Mouse (Mus musculus) stomach, embryonic 15.5 days (tissue): ENCODE measurements around the gene Fndc7. TPM values are rescaled to one million over a fixed set of nuclear protein-coding genes. Genes with fewer than 3 reads are reported as not detected.
"Not testable (repeated sequence)": the region's sequence is repeated elsewhere in the genome, so short reads cannot be mapped to it uniquely, and the experiment has no call there.

Experiments
- ATAC-seq: fragments of 200-750 bp; cut with Nextera tagmentation; 2 replicates; pipeline ENCODE4 v1.8.0; 2017; ENCODE audit warnings: low read depth, moderate number of reproducible peaks, moderate TSS enrichment; ENCODE audit not compliant: insufficient read depth, low FRiP score
- H3K27ac ChIP-seq: fragments of 300-500 bp; sonication (generic); 2 replicates; pipeline ENCODE4 v1.5.1; 2015; ENCODE audit warnings: mild to moderate bottlenecking, inconsistent platforms
- H3K27me3 ChIP-seq: fragments of 300-500 bp; sonication (generic); replicated peaks from 2 replicates; pipeline ENCODE4 v1.6.1; 2015; ENCODE audit warnings: inconsistent platforms
- H3K36me3 ChIP-seq: fragments of 300-500 bp; sonication (generic); 2 replicates; pipeline ENCODE4 v1.6.1; 2015; ENCODE audit warnings: inconsistent platforms
- H3K4me1 ChIP-seq: fragments of 300-500 bp; sonication (generic); 2 replicates; pipeline ENCODE4 v1.6.1; 2015; ENCODE audit warnings: inconsistent platforms
- H3K4me2 ChIP-seq: fragments of 300-500 bp; sonication (generic); 2 replicates; pipeline ENCODE4 v1.6.1; 2015; ENCODE audit warnings: mild to moderate bottlenecking, inconsistent platforms
- H3K4me3 ChIP-seq: fragments of 300-500 bp; sonication (generic); replicated peaks from 2 replicates; pipeline ENCODE4 v1.5.1; 2015; ENCODE audit warnings: inconsistent platforms
- H3K9ac ChIP-seq: fragments of 300-500 bp; sonication (generic); 2 replicates; pipeline ENCODE4 v1.6.1; 2015; ENCODE audit warnings: inconsistent platforms
- H3K9me3 ChIP-seq: fragments of 300-500 bp; sonication (generic); 2 replicates; pipeline ENCODE4 v1.6.1; 2016; ENCODE audit warnings: inconsistent platforms
- WGBS: fragments of 180-500 bp; shearing (Covaris S2); methylation state at CpG from one replicate; pipeline ENCODE4 v1.1.7; 2015; 5-methylcytosine and 5-hydroxymethylcytosine counted together
- polyA plus RNA-seq: library from polyadenylated mRNA; unstranded; fragments of >200 nt; fragmentation: Nextera tagmentation; extraction: Ambion mirVana; gene quantifications from 2 replicates; pipeline ENCODE4 v1.2.1, GENCODE M21; 2015

The Fndc7 gene
- polyA plus RNA-seq, 1 experiment from 2014 or later = 0.14 TPM

DNA sequence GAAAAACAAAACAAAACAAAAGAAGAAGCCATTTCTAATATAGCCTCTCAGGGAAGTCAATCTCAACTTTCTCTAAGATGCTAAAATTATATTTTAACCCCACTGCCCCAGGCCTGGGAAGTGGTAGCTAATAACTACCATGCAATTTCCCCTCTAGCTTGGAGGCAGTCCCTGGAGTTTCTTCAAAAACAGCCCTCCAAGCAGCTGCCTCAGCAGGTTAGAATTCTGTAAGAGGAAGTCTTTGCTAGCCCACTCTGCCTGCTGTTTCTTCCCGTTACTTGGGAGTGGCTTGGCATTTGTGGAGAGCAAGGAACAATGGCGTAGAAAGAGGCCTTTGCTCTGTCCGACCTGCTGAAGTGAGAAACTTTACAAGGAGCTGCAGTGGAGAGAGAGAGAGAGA is 24.7 kb downstream of the Fndc7 start:
- Histone ChIP-seq H3K27me3 (no peaks in the 10 kb centered on the region), H3K4me2 (no peak overlapping the region), H3K36me3 (no peaks in the 10 kb centered on the region), H3K4me3 (no peak overlapping the region), H3K4me1 (no peaks in the 10 kb centered on the region), H3K27ac (no peak overlapping the region), H3K9ac (no peak overlapping the region), H3K9me3 (no peaks in the 10 kb centered on the region)
- no peak for ATAC-seq
- 42% methylated on average over 3 of the region's 3 CpGs for WGBS

DNA sequence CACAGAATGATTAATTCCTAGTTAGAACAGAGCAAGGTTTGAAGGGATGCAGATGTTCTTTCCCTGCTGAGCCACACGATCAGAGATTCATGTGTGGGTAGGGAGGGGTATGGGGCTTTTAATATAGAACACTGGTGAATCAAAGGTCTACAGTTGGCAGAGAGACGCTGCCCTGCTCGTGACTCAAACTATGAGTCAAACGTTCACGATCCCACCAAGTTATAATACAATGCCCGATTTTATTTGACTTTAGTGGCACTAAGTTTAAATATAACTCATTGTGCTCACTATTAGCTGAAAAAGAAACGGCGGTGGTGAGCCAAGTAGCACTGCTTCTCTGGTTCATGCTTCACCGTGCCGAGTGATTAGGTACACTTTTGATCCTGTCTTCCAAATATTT is 26.7 kb downstream of the Fndc7 start:
- no peaks in the 10 kb centered on the region for H3K27me3 ChIP-seq
- no peak overlapping the region for H3K9ac ChIP-seq
- peaks cover 3% of the 10 kb centered on the region; the same call in 1 of the 2 replicates for H3K4me1 ChIP-seq
- WGBS = 58% methylated on average over 10 of the region's 10 CpGs
- H3K36me3 ChIP-seq = no peaks in the 10 kb centered on the region
- no peak overlapping the region for H3K4me3 ChIP-seq
- no peak for ATAC-seq
- no peaks in the 10 kb centered on the region for H3K9me3 ChIP-seq
- H3K27ac ChIP-seq = no peak overlapping the region
- H3K4me2 ChIP-seq = no peak overlapping the region

DNA sequence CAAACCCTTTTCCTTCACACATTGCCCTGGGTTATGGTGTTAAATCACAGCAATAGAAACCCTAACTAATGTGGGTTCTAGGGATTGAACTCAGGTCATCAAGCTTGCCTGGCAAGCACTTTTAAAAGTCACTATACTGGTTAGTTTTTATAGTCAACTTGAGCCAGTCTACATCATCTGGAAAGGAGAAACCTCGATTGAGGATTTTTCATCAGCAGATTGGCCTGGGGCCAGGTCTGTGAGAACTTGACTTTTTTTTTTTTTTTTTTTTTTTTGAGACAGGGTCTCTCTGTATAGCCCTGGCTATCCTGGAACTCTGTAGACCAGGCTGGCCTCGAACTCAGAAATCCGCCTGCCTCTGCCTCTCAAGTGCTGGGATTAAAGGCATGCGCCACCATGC is 27.5 kb downstream of the Fndc7 start:
- not testable (repeated sequence) for H3K27me3 ChIP-seq, H3K36me3 ChIP-seq, H3K4me1 ChIP-seq, H3K4me2 ChIP-seq, H3K9me3 ChIP-seq, H3K27ac ChIP-seq, H3K9ac ChIP-seq, ATAC-seq, H3K4me3 ChIP-seq
- WGBS = 84% methylated on average over 4 of the region's 4 CpGs

GRCm38 (mm10) chr3:108860786-108861185 is 29.0 kb downstream of the Fndc7 start:
- no peak overlapping the region for H3K9ac ChIP-seq
- WGBS = 75% methylated on average over 2 of the region's 2 CpGs
- no peaks in the 10 kb centered on the region for H3K36me3 ChIP-seq
- no peak overlapping the region for H3K27ac ChIP-seq
- no peaks in the 10 kb centered on the region for H3K9me3 ChIP-seq
- peaks cover 9% of the 10 kb centered on the region; the same call in 1 of the 2 replicates for H3K4me1 ChIP-seq
- H3K4me2 ChIP-seq = no peak overlapping the region
- no peak for ATAC-seq
- no peak overlapping the region for H3K4me3 ChIP-seq
- no peaks in the 10 kb centered on the region for H3K27me3 ChIP-seq

DNA sequence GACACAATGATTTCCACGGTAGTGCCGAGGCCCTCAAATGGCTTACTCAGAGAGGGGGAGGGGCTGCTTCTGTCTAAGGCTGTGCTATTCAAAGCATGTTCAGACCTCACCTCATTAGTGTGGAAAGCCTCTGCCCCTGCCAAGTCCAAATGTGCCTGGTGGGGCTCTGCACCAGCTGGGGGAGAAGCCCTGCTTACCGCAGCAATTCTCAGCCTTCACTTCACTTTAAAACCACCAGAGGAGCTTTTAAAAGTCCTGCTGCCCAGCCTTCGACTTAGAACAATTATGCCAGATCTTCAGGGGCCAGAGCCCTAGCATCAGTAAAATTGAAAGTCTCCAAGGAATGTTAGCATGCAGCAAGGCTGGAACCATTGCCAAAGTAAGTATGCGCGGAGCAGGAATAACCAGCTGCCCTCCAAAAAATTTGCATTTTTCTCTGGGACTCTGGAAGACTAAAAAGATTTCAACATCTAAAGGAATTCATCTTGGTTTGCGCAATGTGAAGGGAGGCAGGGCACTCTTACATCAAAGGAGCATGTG is 31.5 kb downstream of the Fndc7 start:
- H3K4me3 ChIP-seq = no peak overlapping the region
- WGBS = 33% methylated on average over 7 of the region's 7 CpGs
- no peak overlapping the region for H3K9ac ChIP-seq
- peaks cover 17% of the 10 kb centered on the region; the same call in 1 of the 2 replicates for H3K4me1 ChIP-seq
- H3K27me3 ChIP-seq = no peaks in the 10 kb centered on the region
- H3K4me2 ChIP-seq = no peak overlapping the region
- peak; percentile 56; the same call in 1 of the 2 replicates for ATAC-seq
- H3K9me3 ChIP-seq = no peaks in the 10 kb centered on the region
- no peaks in the 10 kb centered on the region for H3K36me3 ChIP-seq
- peak overlapping the region; percentile 55 for H3K27ac ChIP-seq

DNA sequence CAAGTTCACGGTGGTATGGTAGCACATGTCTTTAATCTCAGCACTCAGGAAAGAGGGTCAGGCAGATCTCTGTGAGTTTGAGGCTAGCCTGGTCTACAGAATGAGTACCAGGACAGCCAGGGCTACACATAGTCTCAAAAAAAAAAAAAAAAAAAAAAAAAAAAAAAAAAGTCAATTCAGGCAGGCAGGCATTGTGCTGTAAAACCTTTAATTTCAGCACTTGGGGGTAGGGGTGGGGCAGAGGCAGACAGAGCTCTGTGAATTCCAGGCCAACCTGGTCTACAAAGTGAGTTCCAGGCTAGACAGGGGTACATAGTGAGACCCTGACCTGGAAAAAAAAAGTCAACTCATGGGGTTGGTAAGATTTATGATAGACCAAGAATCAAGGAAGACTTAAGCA is 32.1 kb downstream of the Fndc7 start:
- no peaks in the 10 kb centered on the region for H3K36me3 ChIP-seq
- no peaks in the 10 kb centered on the region for H3K9me3 ChIP-seq
- H3K27me3 ChIP-seq = no peaks in the 10 kb centered on the region
- H3K4me3 ChIP-seq = no peak overlapping the region
- H3K4me1 ChIP-seq = peaks cover 17% of the 10 kb centered on the region; the same call in 1 of the 2 replicates
- no peak for ATAC-seq
- 87% methylated on average over 1 of the region's 1 CpGs for WGBS
- no peak overlapping the region for H3K4me2 ChIP-seq
- H3K27ac ChIP-seq = no peak overlapping the region
- no peak overlapping the region for H3K9ac ChIP-seq

DNA sequence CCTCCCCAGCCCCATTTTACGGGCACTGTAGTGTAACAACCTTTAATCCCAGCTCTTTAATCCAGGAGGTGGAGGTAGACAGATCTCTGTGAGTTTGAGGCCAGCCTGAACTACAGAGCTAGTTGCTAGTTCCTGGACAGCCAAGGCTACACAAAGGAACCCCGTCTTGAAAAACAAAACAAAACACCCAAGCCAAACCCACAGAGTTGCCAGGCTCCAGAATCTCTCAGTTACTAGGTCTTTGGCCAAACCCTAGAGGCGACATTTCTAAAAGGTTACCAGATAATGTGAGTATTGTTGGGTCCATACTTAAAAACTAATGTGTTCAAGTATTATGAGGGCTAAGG is 32.7 kb downstream of the Fndc7 start:
- no peaks in the 10 kb centered on the region for H3K27me3 ChIP-seq
- no peaks in the 10 kb centered on the region for H3K36me3 ChIP-seq
- H3K9me3 ChIP-seq = no peaks in the 10 kb centered on the region
- peaks cover 22% of the 10 kb centered on the region; the same call in 1 of the 2 replicates for H3K4me1 ChIP-seq
- ATAC-seq = no peak
- no peak overlapping the region for H3K27ac ChIP-seq
- 45% methylated on average over 3 of the region's 3 CpGs for WGBS
- no peak overlapping the region for H3K4me3 ChIP-seq
- no peak overlapping the region for H3K4me2 ChIP-seq
- no peak overlapping the region for H3K9ac ChIP-seq

DNA sequence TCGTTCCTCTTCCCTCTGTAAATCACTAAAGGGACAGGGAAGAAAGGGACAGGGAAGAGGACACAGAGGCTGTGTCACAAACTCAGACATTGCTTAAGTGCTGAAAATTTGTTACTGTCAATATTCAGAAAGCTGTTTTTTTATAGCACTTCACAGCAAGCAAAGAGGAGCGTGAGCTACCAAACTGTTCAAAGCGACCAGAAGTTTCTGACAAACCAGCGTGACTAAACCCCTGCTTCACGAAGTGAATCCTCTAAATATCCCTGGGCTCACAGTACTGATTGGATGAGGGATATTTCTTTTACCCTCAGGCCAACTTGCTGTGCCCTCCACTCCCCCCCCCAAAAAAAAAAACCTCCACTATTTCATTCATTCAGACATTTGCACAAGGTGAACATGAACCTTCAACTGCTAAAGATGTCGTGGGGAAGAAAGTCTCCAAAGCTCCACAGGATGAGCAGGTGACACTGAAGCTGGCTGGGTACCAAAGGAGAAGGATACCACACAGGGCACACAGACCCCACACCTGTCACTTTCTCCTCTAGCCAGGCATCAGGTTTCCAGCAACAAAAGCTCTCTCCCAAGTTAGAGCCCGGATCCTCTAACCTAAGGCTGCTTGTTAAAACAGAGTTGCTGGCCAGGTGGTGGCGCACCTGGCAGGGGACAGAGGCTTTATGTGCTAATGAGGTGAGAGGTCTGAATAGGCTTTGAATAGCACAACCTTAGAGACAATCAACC is 33.3 kb downstream of the Fndc7 start:
- Histone ChIP-seq H3K27ac (no peak overlapping the region), H3K36me3 (no peaks in the 10 kb centered on the region), H3K9me3 (no peaks in the 10 kb centered on the region), H3K4me3 (no peak overlapping the region), H3K4me1 (peaks cover 26% of the 10 kb centered on the region; the same call in 1 of the 2 replicates), H3K4me2 (no peak overlapping the region), H3K9ac (no peak overlapping the region), H3K27me3 (no peaks in the 10 kb centered on the region)
- 54% methylated on average over 8 of the region's 8 CpGs for WGBS
- ATAC-seq = no peak

- H3K27me3 ChIP-seq = no peaks in the 10 kb centered on the region
- 55% methylated on average over 10 of the region's 10 CpGs for WGBS
- peaks cover 29% of the 10 kb centered on the region; the same call in 1 of the 2 replicates for H3K4me1 ChIP-seq
- no peak overlapping the region for H3K4me2 ChIP-seq
- H3K36me3 ChIP-seq = no peaks in the 10 kb centered on the region
- H3K27ac ChIP-seq = 0 out of 2 replicates have a peak overlapping the region, but pooled peaks have one; percentile 3
- ATAC-seq = no peak
- H3K9ac ChIP-seq = no peak overlapping the region
- H3K9me3 ChIP-seq = no peaks in the 10 kb centered on the region
- H3K4me3 ChIP-seq = no peak overlapping the region
Measured at GRCm38 (mm10) chr3:108855864-108856263, 33.9 kb downstream of the Fndc7 start.

DNA sequence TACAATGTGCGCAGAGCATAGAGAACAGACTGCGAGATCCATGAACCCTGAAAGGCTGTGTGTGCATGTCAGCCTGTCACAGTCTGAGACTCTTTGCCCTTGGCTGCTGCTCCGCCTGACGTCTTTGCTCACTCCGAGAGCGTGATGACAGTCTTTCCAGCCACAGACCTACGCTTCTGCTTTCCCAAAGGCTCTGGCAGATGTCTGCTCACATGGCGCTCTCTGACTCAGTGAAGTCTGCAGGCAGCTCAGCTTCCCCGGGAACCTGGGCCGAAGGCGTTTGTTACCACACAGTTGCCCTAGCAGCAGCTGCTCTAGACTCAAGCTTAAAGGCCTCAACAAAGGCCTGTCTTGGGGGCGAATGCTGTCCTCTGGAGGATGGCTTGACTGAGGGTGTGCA is 34.4 kb downstream of the Fndc7 start:
- Histone ChIP-seq H3K9ac (no peak overlapping the region), H3K36me3 (no peaks in the 10 kb centered on the region), H3K27me3 (no peaks in the 10 kb centered on the region), H3K9me3 (no peaks in the 10 kb centered on the region), H3K27ac (0 out of 2 replicates have a peak overlapping the region, but pooled peaks have one; percentile 3), H3K4me1 (peaks cover 34% of the 10 kb centered on the region; the same call in 1 of the 2 replicates), H3K4me2 (no peak overlapping the region), H3K4me3 (no peak overlapping the region)
- no peak for ATAC-seq
- WGBS = 55% methylated on average over 12 of the region's 12 CpGs

DNA sequence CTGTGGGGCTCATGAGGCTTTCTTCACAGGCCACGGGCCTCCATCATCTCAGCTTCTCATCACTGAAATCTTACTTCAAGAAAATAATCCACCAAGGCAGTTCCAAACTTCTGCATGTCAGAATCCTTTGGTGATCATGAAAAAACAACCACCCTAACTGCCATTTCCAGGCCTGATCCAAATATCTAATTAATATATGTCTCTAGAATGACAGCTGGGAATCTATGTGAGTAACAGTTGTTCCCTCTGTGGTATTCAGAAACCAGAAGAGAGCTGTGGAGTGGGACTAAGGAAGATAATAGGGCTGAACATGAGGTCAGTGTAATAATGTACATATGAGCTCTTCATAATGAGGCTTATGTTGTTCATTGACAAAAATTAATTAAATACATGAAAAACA is 36.5 kb downstream of the Fndc7 start:
- no peaks in the 10 kb centered on the region for H3K9me3 ChIP-seq
- H3K4me2 ChIP-seq = no peak overlapping the region
- no peak overlapping the region for H3K4me3 ChIP-seq
- no peak for ATAC-seq
- no peak overlapping the region for H3K27ac ChIP-seq
- H3K4me1 ChIP-seq = peaks cover 34% of the 10 kb centered on the region; the same call in 1 of the 2 replicates
- WGBS = 70% methylated on average over 1 of the region's 1 CpGs
- H3K9ac ChIP-seq = no peak overlapping the region
- no peaks in the 10 kb centered on the region for H3K27me3 ChIP-seq
- H3K36me3 ChIP-seq = no peaks in the 10 kb centered on the region

- no peaks in the 10 kb centered on the region for H3K36me3 ChIP-seq
- peaks cover 30% of the 10 kb centered on the region; the same call in 1 of the 2 replicates for H3K4me1 ChIP-seq
- no peaks in the 10 kb centered on the region for H3K27me3 ChIP-seq
- H3K9ac ChIP-seq = no peak overlapping the region
- H3K9me3 ChIP-seq = no peaks in the 10 kb centered on the region
- no peak for ATAC-seq
- H3K27ac ChIP-seq = no peak overlapping the region
- no peak overlapping the region for H3K4me3 ChIP-seq
- H3K4me2 ChIP-seq = no peak overlapping the region
- WGBS = 55% methylated on average over 6 of the region's 6 CpGs
Measured at GRCm38 (mm10) chr3:108851996-108852697, 37.7 kb downstream of the Fndc7 start.
